Mouse (Mus musculus): ENCODE data around the gene Ppm1k.
A peak's percentile ranks its signal among the peaks of the same experiment; 100 is the strongest.
"Not testable (repeated sequence)": the region's sequence is repeated elsewhere in the genome, so short reads cannot be mapped to it uniquely, and the experiment has no call there.

The Ppm1k gene

GRCm38 (mm10) chr6:57535386-57535936 is at the start of gene Ppm1k:
TSS of gene Ppm1k (minus strand) at chr6:57535468.
- peak; percentile 93 for DNase-seq (ENCODE audit: low spot score)

GRCm38 (mm10) chr6:57582356-57582755 is 47.1 kb upstream of the Ppm1k start:
- no peak for DNase-seq (ENCODE audit: low spot score)

- no peak for DNase-seq (ENCODE audit: low spot score)
Measured at GRCm38 (mm10) chr6:57581595-57581994, 46.3 kb upstream of the Ppm1k start.

- peak; percentile 29 for DNase-seq (ENCODE audit: low spot score)
Measured at GRCm38 (mm10) chr6:57580881-57581548, 45.7 kb upstream of the Ppm1k start, which contains the start of gene Herc6. TSS of gene Herc6 (plus strand) at chr6:57581000.

GRCm38 (mm10) chr6:57571587-57571986 is 36.3 kb upstream of the Ppm1k start:
- no peak for DNase-seq (ENCODE audit: low spot score)

GRCm38 (mm10) chr6:57570170-57570974 is 35.1 kb upstream of the Ppm1k start:
- DNase-seq (ENCODE audit: low spot score) = no peak

- DNase-seq (ENCODE audit: low spot score) = no peak
Measured at GRCm38 (mm10) chr6:57567630-57568029, 32.4 kb upstream of the Ppm1k start.

- no peak for DNase-seq (ENCODE audit: low spot score)
Measured at GRCm38 (mm10) chr6:57565452-57565851, 30.2 kb upstream of the Ppm1k start.

- DNase-seq (ENCODE audit: low spot score) = no peak
Measured at GRCm38 (mm10) chr6:57563454-57563853, 28.2 kb upstream of the Ppm1k start.

GRCm38 (mm10) chr6:57557796-57558317 is 22.6 kb upstream of the Ppm1k start:
- DNase-seq (ENCODE audit: low spot score) = no peak

GRCm38 (mm10) chr6:57551211-57551796 is 16.0 kb upstream of the Ppm1k start:
- no peak for DNase-seq (ENCODE audit: low spot score)

GRCm38 (mm10) chr6:57544866-57545265 is 9.6 kb upstream of the Ppm1k start:
- no peak for DNase-seq (ENCODE audit: low spot score)

- not testable (repeated sequence) for DNase-seq (ENCODE audit: low spot score)
Measured at GRCm38 (mm10) chr6:57543591-57543990, 8.3 kb upstream of the Ppm1k start.

- no peak for DNase-seq (ENCODE audit: low spot score)
Measured at GRCm38 (mm10) chr6:57541737-57542335, 6.6 kb upstream of the Ppm1k start.

- DNase-seq (ENCODE audit: low spot score) = no peak
Measured at GRCm38 (mm10) chr6:57540950-57541498, 5.8 kb upstream of the Ppm1k start.

GRCm38 (mm10) chr6:57537887-57538286 is 2.6 kb upstream of the Ppm1k start:
- DNase-seq (ENCODE audit: low spot score) = no peak

GRCm38 (mm10) chr6:57535971-57536669 is 852 bp upstream of the Ppm1k start:
- DNase-seq (ENCODE audit: low spot score) = no peak

- peak; percentile 20 for DNase-seq (ENCODE audit: low spot score)
Measured at GRCm38 (mm10) chr6:57534611-57535286, 519 bp downstream of the Ppm1k start.

- peak; percentile 5 for DNase-seq (ENCODE audit: low spot score)
Measured at GRCm38 (mm10) chr6:57534231-57534610, 1.0 kb downstream of the Ppm1k start.

- no peak for DNase-seq (ENCODE audit: low spot score)
Measured at GRCm38 (mm10) chr6:57533410-57533809, 1.9 kb downstream of the Ppm1k start.

Data from ovary, postnatal 10 days (tissue).